Mouse (Mus musculus) testis, postnatal 10 days (tissue): Measurements from ENCODE around the gene Runx2.

Experiments used
- DNase-seq: peaks from one replicate; pipeline ENCODE4 v3.0.0; 2021; ENCODE audit warnings: low spot score

Gene Runx2

DNA sequence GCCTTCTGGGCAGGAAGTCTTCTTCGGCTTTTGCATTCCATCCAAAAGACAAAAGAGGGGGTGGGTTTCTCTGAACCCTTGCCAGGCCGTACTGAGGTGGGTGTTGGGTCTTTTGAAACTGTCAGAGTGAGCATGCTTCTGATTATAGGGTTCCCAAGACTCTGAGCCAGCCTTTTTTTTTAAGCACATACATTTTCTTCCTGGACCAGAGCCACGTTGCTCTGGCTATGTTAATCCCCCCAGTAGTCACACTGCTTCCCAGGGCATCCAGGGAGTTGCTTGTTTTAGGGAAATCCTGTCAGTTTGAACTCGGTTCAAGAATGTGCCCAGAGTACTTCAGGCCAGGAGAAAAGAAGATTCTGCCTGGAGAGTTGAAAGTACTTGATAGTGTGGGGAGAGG is 286.0 kb downstream of the Runx2 start:
- no peak for DNase-seq

DNA sequence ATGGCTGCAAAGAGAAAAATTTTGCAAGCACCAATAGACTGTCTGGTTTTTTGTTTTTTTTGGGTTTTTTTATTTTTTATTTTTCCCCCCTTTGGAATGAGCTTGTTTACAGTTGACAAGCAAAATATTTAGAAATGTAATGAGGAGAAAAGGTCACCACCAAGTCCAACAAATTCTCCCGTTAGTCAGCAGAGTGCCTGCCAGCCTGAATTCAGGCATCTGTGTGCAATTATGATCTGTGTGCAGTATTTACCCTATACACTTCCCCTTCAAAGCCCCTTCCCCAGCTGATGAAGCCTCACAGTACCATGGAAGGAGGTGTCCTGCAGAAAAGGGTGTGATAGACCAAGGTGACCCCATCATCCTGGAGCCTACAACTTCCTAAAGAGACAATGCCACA is 290.5 kb downstream of the Runx2 start:
- DNase-seq = no peak

DNA sequence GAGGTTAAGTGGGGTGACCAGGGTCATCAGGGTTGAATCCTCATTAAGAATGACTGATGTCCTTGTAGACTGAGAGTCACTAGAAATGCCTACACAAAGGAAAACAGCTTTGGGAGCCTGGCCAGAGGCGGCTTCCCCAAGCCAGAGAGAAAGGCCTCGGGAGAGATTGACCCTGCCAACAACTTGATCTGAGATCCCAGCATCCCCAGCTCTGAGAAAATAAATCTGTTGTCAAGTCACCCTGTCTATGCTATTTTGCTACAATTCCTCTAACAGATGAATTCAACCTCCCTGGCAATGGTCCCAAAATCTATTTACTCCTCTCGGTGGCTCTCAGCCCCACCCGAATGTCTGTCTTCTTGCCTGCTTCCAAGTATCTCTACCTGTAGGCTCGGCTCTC is 291.7 kb downstream of the Runx2 start:
- no peak for DNase-seq

DNA sequence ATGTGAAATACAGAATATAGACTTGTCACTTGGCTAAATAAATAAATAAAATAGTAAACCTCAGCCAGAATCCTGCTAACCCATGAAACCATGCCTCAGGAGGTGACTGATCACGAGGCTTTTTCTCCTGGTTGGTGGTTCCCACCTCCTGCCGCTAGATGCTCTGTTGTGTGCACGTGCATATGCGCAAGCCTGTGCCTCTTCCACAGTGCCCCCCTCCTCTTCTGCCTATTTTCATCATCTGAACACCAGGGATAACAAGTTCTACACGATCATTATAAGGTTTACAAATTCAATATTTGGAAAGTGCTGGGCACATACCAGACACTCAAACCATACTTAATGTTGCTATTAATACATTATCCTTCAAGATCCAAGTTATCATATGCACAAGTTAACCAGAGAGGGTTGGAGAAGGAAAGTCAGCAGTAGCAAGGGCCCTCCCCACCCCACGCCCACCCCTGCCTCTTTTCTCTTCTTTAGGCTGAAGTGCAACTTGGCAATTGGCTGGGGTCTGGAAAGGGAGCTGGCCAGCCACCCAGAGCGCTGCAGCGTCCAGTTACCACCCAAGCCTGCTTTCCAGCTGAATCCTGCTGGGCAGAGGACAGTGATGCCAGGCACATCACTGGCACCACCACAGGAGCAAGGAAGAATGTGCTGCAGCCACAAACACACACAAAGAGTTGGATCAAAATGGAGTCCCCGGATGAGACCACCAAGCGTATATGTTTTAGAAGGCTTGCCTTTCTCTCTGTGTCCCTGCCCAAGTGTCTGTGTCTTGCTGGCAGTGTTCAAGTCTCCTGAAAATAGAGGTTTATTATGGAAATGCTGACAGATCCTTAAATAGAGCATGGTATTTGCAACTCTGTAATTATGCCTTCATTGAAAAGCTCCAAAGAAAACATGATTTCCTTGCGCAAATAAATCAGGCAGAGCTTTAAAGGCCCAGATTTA is 294.2 kb downstream of the Runx2 start:
- no peak for DNase-seq

DNA sequence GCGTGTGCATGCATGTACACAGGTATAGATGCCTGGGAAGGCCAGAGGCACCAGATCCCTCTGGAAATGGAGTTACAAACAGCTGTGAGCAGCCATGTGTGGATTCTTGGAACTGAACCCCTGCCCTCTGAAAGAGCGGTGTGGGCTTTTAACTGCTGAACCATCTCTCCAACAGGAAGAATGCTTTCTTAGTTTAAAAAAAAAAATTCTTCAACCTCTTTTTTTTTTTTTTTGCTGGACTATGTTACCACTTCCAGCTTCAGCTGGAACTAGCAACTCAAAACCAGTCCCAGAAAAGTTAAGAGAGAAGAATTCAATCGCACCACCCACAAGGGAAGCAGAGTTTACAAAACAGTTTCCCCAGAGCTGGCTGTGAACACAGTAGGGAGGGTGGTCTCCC is 295.2 kb downstream of the Runx2 start:
- no peak for DNase-seq

DNA sequence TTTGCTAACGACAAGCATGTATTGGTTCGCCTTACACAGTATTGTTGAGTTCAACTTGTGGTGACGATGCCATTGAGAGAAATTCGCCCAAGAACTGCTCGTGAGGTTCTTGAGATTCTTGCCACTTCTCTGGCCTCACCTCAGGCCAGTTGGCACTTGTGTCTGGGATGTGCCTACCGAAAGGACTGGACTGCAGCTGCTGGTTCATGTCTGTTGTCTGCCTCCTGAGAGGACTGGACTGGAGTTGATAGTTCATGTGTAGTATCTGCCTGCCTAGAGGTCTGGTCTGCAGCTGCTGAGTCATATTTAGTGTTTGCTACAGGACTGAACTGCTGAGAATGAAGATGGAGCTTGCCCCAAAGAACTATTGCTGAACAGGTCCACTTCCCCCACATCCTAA is 296.4 kb downstream of the Runx2 start:
- DNase-seq = no peak

DNA sequence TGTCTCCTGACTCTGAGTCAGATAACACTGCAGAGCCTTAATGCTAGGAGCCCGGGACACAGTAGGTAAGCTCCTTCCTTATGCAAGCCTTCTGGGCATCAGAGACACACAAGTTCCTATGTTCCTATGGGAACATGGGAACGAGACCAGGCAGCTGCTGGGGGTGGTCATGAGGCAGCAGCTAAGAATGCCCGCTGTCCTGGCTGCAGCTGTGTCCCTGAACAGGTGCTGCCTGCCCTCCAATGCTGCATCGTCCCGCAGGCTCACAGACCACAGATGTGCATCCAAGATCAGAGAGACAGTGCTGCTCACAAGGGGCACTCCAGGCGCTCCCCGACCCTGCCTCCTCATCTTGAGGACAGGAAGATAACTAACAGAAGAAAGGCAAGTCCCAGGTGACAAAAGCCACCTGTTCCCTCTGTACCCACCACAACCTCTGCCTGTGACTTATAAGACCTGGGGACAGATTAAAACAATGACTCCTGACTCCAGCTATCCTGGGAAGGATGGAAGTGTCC is 306.3 kb downstream of the Runx2 start:
- no peak for DNase-seq

DNA sequence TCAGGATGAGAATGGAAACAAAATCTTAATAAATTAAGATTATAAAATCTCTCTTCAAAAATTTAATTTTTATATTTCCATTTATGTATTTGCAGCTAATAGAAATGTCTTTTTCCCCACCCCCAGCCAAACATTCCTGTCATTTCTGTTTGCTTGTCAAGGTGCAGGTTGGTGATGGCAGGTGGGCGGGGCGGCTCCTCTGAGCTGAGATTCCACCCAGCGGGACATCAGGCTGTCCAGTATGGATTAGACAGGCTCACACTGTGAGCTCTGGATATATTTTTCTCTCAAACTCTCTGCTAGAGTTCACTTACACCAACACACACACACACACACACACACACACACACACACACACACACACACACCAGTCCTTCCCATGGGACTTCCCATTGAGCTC is 306.9 kb downstream of the Runx2 start:
- DNase-seq = no peak

DNA sequence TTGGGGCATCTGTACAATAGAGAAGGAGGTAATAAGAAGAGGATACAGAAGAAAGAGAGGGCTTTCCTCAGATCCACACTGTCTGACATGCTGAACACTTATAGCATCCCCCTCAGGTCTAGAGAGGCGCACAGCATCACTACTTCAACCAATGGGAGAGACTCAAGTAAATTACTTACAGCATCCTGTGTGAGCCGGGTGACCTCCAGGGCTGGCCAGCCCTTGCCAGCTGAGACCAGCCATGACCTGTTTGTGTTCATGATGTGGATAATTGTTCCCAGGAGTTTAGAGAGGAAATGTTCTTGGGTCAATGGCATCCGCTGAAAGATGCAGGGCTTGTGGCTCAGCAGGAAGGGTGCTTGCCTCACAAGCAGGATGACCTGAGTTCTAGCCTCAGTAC is 308.1 kb downstream of the Runx2 start:
- no peak for DNase-seq

DNA sequence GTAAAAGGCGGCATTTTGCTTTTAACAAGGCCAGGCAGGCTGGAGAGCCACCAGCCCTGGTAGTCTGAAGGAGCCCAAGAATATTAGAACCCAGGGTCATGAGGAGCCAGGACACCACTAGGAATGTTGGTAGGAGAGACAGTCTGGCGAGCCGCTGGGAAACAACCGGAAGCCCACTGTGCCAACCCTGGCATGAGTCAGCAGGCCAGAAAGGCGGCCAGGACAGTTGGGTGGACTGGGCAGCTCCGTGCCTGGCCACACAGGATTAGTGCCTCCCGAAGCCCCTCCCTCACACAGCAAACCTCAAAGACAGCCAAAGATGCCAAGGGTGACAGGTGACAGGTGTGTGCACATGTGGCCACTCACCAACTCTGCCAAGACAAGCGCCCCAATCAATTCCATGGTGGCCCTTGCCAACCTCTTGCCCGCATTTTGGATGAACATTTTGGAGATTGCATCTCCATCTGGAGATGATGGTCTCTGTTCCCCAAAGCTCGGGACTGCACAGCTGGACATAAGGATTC is 309.7 kb downstream of the Runx2 start:
- no peak for DNase-seq

DNA sequence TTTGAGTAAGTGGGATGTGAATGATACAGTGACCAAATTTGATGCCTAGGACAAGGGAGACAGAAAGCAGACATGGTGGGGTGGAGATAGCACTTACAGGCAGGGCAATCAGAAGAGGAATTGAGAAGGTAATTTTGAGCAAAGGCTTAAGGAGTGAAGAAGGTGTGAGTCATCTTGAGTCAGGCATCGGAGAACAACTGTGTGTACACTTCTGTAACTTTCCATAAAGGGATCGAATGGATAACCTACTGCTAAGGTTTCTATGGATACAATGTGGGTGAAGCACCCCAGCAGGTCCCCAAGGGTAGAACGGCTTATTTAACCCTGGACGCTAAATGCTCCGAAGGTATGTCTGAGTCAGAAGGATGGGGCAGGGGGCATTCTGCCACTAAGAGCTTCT is 312.4 kb downstream of the Runx2 start:
- no peak for DNase-seq

DNA sequence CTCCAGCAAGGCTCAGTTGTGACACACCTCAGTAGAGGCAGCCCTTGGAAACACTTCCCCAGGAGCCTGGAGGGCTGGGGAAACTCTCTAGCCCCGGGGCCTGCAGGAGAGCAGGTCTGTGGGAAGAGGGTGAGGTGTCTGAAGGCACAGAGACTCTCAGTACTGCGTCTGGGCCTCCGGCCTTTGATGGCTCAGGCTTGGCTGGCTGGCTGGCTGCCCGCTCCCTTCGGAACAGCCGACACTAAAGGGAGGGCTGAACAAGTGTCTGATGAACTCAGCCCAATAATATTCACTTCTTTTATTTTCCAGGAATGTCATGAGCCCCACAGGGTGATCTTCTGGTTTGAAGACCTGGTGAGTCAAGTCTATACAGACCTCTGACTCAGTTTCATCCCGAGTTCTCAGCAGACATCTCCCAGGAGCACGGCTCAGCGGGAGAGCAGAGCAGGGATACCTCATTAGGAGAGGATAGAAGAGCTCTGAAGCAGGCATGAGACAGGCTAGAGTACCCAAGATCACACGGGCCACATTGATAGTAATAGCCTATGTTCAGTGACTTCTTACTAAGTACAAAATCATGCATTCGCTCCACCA is 314.2 kb downstream of the Runx2 start:
- DNase-seq = peak; percentile 55

DNA sequence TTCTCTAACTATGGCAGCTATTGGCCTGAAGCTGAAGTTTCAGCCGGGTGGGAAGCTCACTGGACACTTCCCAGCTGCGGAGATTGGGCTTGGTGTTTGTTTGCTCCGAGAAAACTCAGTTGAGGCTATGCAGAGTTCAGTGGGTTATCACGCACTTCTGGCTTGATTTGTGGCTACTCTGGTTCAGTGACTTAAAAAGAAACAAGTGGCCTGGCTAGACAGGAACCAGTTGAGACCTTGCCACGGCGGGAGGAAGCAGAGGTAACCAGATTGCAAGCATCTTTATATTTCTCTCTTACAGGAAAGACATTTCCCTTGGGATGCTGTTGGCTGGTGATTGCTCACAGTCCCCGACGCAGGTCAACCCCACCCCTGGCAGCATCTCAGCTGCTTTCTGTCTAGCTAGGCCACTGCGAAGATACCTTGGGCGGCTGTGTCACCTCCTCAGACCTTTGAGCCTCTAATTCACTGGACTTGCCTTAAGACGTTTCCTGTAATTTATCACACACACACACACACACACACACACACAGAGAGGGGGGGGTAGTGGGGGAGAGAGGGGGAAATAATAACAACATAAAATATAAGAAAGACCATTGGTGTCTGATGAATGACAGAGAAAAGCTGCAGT is 324.3 kb downstream of the Runx2 start:
- no peak for DNase-seq

DNA sequence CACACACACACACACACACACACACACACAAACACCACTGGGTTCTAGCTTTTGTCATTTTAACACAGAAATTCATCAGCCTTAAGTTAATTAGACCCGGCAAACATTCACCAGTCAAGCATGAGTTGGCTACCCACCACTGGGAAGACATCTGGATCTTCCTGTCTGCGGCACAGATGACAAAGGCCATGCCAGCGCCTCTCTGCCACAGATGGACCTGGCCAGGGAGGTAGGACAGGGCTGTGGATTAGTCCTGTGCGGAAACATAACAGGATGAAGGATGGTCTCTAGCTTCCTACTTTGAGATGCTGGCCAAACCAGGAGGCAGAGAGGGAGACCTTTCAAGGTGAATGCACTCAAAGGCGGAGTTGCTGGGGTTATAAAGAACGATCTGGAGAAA is 325.3 kb downstream of the Runx2 start:
- no peak for DNase-seq

DNA sequence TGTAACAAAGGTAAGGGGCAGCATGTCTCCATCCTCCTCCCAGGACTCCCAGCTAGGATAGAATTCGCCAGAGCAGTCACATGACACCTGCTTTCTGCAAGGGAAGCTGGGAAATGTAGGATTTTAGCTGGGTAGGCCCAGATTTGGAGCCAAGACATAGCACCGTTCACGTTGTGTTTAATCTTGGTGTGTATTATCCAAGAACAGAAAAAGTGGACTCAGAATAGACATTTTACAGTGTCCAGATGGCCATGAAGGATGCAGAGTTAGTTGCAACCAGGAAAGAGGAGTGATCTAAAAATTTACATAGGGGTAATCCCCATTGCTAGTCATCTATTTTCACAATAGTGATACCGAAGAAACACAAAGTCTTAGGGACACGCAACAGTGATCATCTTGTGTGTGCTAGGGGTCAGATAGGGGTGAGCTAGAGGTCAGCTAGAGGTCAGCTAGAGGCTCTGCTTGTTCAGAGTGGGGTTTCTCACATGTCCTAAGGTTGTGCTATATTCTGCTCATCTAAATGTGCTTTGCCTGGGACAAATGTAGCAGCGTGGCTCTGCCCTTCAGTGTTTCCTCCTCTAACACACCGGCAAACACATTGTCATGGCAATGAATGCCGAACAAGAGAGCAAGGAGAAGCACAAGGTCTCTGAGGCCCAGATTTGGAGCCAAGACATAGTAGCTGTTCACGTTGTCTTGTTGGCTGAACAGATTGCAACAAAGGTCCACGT is 326.9 kb downstream of the Runx2 start:
- no peak for DNase-seq

DNA sequence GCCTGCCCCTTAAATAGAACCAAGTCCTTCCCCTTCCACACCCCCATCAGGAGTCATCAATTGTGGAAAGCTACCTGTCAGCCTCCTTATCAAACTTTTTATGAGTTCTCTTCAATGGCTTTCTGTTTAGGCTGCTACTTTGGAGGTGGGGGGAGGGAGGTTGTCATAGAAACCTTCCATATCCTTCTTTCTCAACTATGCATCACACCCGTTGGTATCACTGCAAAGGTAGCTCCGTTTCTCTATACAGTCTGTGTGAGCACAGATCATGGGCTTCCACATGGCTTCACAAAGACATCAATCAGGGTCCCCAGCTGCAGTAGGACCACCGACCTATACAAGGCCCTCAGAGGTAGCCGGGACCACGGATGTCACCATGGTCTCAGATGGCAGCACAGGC is 329.3 kb downstream of the Runx2 start:
- no peak for DNase-seq

DNA sequence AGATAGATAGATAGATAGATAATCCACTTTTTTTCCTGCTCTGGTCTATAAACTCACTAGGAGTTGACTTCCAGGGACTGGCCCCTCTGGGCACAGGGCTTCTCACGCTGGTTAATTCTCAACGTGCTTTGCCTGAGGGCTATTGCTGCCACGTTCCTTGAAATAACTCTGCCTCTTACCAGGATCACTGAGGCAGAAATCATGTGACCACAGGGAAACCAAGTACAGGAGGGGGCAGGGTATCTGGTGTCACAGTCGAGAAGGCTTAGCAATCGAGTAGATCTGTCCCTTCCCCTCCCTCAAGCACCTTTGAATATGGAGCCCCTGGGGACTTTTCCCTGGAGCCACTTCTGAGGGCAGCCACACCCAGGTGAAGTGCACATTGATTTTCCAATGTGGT is 334.7 kb downstream of the Runx2 start:
- no peak for DNase-seq

DNA sequence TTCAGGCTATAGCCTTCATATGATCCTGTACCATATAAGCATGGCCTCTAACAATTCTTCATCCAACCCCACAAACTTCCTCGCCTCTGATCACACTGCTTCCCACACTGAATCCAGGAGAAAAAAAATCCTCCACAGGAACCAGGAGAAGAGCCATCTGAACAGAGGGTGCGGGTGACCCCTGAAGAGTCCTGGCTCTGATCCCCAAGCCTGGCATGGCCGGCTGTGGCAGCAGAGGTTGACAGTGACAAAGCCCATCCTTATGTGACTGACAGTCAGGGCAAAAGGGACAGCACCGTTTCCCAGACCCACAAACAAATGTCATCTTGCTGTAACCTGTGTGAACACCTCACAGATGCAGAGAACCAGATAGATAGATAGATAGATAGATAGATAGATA is 335.1 kb downstream of the Runx2 start:
- DNase-seq = no peak

DNA sequence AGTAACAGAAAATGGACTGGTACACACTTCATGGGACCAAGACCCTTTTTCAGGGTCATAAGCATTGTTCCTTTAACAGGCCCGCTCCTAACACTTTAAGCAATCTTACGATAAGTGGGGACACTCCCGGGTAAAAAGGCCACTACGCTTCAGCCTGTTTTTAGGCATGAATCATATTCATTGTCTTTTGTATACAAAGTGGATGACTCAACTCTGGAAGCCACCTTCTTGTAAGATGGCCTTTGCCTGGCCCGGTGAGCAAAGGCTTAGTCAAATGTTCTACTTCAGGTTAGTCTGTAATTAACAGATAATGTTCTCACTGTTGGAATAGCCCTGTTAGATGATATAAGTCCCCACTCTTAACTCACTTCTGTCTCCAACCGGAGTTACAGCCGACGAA is 338.7 kb downstream of the Runx2 start:
- no peak for DNase-seq

DNA sequence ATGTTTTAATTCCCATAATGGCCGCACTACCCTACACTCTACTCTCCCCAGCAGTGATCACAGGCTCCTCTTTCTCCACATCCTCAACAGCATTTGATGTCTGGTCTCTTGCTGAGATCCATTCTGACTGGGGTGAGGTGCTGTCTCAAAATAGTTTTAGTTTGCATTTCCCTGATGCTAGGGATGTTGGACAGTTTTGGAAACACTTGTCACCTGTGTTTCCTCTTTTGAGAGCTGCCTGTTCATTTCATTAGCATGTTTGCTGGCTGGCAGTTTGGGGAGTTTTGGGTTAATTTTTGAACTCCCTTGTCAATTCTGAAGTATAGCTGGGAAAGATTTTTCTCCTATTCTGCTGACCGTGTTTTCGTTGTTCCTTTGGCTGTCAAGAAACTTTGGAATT is 340.3 kb downstream of the Runx2 start:
- no peak for DNase-seq

DNA sequence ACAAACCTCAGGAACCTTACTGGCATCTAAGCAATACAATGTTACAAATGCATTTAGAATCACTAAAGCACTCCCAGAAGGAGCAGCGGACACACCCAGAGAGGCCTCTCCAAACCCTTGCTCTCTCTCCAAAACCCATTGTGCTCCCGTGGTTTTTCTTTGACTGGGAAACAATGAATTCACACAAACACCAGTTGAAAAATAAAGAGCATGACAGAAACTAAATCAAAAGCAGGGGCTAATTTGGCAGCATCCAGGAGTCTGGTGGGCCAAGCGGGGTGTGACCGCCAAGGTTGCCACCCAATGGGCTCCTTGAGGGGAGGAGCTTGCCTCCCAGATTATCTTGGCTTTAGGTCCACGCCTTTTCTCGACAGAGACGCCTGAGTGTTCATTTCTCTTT is 341.9 kb downstream of the Runx2 start:
- DNase-seq = no peak

DNA sequence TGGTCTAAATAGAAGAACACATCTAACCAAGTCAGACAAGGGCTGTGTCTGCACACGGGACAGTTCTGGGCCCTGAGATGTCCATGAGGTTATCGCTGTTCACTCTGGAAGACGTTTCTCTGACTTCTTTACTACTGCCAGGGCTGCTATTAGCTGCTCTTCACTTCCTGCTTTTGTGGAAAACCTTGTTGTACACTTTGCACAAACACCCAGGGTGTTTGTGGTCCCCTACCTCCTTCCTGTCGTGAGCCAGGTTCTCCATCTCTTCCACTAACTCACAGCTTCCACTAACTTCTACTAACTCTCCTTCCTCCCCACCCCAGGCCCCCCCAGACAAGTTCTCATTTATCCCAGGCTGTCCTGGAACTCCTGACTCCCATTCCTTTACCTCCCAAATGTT is 350.9 kb downstream of the Runx2 start:
- DNase-seq = no peak
